Mouse (Mus musculus): Measurements from ENCODE around the gene Rbbp9.

The Rbbp9 gene

GRCm38 (mm10) chr2:144502134-144502533 lies 48.5 kb downstream of the Rbbp9 start:
- DNase-seq (ENCODE audit: low spot score): no peak

All from lung, postnatal 25 days (tissue).